Mouse (Mus musculus) megakaryocyte, embryonic 14.5 days (primary cell): ENCODE results near the gene Trabd2b. TPM values are rescaled to one million over a fixed set of nuclear protein-coding genes. Genes with fewer than 3 reads are reported as not detected.

Experiments used
- H3K27me3 ChIP-seq: replicated peaks from 2 replicates; pipeline ENCODE3; 2012; ENCODE audit warnings: inconsistent platforms
- H3K36me3 ChIP-seq: replicated peaks from 2 replicates; pipeline ENCODE3; 2012; ENCODE audit warnings: low read length, inconsistent platforms, mixed read lengths
- H3K4me1 ChIP-seq: 2 replicates; pipeline ENCODE4 v1.6.1; 2012; ENCODE audit warnings: inconsistent platforms
- H3K4me3 ChIP-seq: replicated peaks from 2 replicates; pipeline ENCODE3; 2012; ENCODE audit warnings: moderate library complexity, mild to moderate bottlenecking, inconsistent platforms
- H3K9me3 ChIP-seq: 2 replicates; pipeline ENCODE4 v1.6.1; 2012; ENCODE audit warnings: inconsistent platforms
- FLI1 ChIP-seq: IDR thresholded peaks from 2 replicates; pipeline ENCODE4 v1.6.1; 2012; ENCODE audit warnings: low read length, inconsistent platforms, mixed read lengths
- GATA1 ChIP-seq: IDR thresholded peaks from 3 replicates; pipeline ENCODE4 v1.6.1; 2012; ENCODE audit warnings: mixed read lengths, low read length, inconsistent platforms, borderline replicate concordance
- polyA plus RNA-seq: library from polyadenylated mRNA; stranded (reverse); fragments of >175 nt; gene quantifications from 2 replicates; pipeline ENCODE4 v1.2.3, GENCODE M21; 2012; ENCODE audit warnings: low replicate concordance; ENCODE audit not compliant: insufficient read depth

Trabd2b gene
- polyA plus RNA-seq, 1 experiment, result not detected

- H3K4me1 ChIP-seq, result no peaks in the 10 kb centered on the region
- H3K9me3 ChIP-seq, result no peaks in the 10 kb centered on the region
- no peaks in the 10 kb centered on the region for H3K36me3 ChIP-seq
- TF ChIP-seq GATA1 (no peak), FLI1 (no peak)
- H3K4me3 ChIP-seq, result no peak overlapping the region
- H3K27me3 ChIP-seq, result peaks cover 47% of the 10 kb centered on the region
Measured at GRCm38 (mm10) chr4:114601201-114602009, 194.9 kb downstream of the Trabd2b start.

GRCm38 (mm10) chr4:114605670-114606069 is 199.1 kb downstream of the Trabd2b start:
- Histone ChIP-seq H3K36me3 (no peaks in the 10 kb centered on the region), H3K9me3 (no peaks in the 10 kb centered on the region), H3K4me1 (no peaks in the 10 kb centered on the region), H3K27me3 (peaks cover 32% of the 10 kb centered on the region), H3K4me3 (no peak overlapping the region)
- TF ChIP-seq FLI1, result no peak

- no peaks in the 10 kb centered on the region for H3K9me3 ChIP-seq
- no peak for TF ChIP-seq FLI1
- no peak for TF ChIP-seq GATA1
- H3K27me3 ChIP-seq, result peaks cover 22% of the 10 kb centered on the region
- no peaks in the 10 kb centered on the region for H3K36me3 ChIP-seq
- H3K4me3 ChIP-seq, result no peak overlapping the region
- H3K4me1 ChIP-seq, result no peaks in the 10 kb centered on the region
Measured at GRCm38 (mm10) chr4:114607873-114608272, 201.3 kb downstream of the Trabd2b start.

- Histone ChIP-seq H3K4me1 (no peaks in the 10 kb centered on the region), H3K4me3 (no peak overlapping the region), H3K27me3 (peaks cover 19% of the 10 kb centered on the region), H3K9me3 (no peaks in the 10 kb centered on the region), H3K36me3 (no peaks in the 10 kb centered on the region)
- TF ChIP-seq GATA1 (no peak), FLI1 (no peak)
Measured at GRCm38 (mm10) chr4:114609297-114609696, 202.8 kb downstream of the Trabd2b start.

GRCm38 (mm10) chr4:114611166-114611929 is 204.8 kb downstream of the Trabd2b start:
- Histone ChIP-seq H3K4me3 (no peak overlapping the region), H3K27me3 (peaks cover 19% of the 10 kb centered on the region), H3K9me3 (no peaks in the 10 kb centered on the region), H3K4me1 (no peaks in the 10 kb centered on the region), H3K36me3 (no peaks in the 10 kb centered on the region)
- TF ChIP-seq GATA1 (no peak), FLI1 (no peak)

GRCm38 (mm10) chr4:114612032-114612431 is 205.5 kb downstream of the Trabd2b start:
- no peaks in the 10 kb centered on the region for H3K36me3 ChIP-seq
- no peak overlapping the region for H3K4me3 ChIP-seq
- H3K4me1 ChIP-seq, result no peaks in the 10 kb centered on the region
- H3K27me3 ChIP-seq, result peaks cover 22% of the 10 kb centered on the region
- H3K9me3 ChIP-seq, result no peaks in the 10 kb centered on the region
- TF ChIP-seq FLI1, result no peak
- TF ChIP-seq GATA1, result no peak

- Histone ChIP-seq H3K4me3 (no peak overlapping the region), H3K36me3 (no peaks in the 10 kb centered on the region), H3K27me3 (peaks cover 22% of the 10 kb centered on the region), H3K4me1 (no peaks in the 10 kb centered on the region), H3K9me3 (no peaks in the 10 kb centered on the region)
- no peak for TF ChIP-seq FLI1
- TF ChIP-seq GATA1, result no peak
Measured at GRCm38 (mm10) chr4:114612827-114613226, 206.3 kb downstream of the Trabd2b start.

GRCm38 (mm10) chr4:114614086-114614485 is 207.6 kb downstream of the Trabd2b start:
- H3K9me3 ChIP-seq, result no peaks in the 10 kb centered on the region
- no peaks in the 10 kb centered on the region for H3K36me3 ChIP-seq
- H3K4me1 ChIP-seq, result no peaks in the 10 kb centered on the region
- TF ChIP-seq GATA1, result no peak
- no peak for TF ChIP-seq FLI1
- peaks cover 28% of the 10 kb centered on the region for H3K27me3 ChIP-seq
- no peak overlapping the region for H3K4me3 ChIP-seq

GRCm38 (mm10) chr4:114615765-114616164 is 209.2 kb downstream of the Trabd2b start:
- TF ChIP-seq FLI1 (no peak), GATA1 (no peak)
- Histone ChIP-seq H3K36me3 (no peaks in the 10 kb centered on the region), H3K27me3 (peaks cover 32% of the 10 kb centered on the region), H3K4me3 (no peak overlapping the region), H3K9me3 (no peaks in the 10 kb centered on the region), H3K4me1 (no peaks in the 10 kb centered on the region)

GRCm38 (mm10) chr4:114622929-114623328 is 216.4 kb downstream of the Trabd2b start:
- Histone ChIP-seq H3K9me3 (no peaks in the 10 kb centered on the region), H3K27me3 (peaks cover 53% of the 10 kb centered on the region), H3K4me3 (no peak overlapping the region), H3K4me1 (no peaks in the 10 kb centered on the region), H3K36me3 (no peaks in the 10 kb centered on the region)
- TF ChIP-seq FLI1 (no peak), GATA1 (no peak)
